Mouse (Mus musculus): ENCODE measurements around the gene Olfr818. TPM values are rescaled to one million over a fixed set of nuclear protein-coding genes. Genes with fewer than 3 reads are reported as not detected.
"Not testable (repeated sequence)": the region's sequence is repeated elsewhere in the genome, so short reads cannot be mapped to it uniquely, and the experiment has no call there.

The Olfr818 gene
- polyA plus RNA-seq (2016; fragmentation: Nextera tagmentation; extraction: Ambion mirVana): not detected in 2 replicates

GRCm38 (mm10) chr10:129949000-129949399, at the start of gene Olfr818:
Olfr818 (minus strand) TSS chr10:129949100.
- no peak within 1 kb of the TSS for H3K27ac ChIP-seq
- H3K4me2 ChIP-seq: no peak within 1 kb of the TSS
- H3K4me3 ChIP-seq (replicated peaks): no peak within 1 kb of the TSS
- H3K9me3 ChIP-seq: no peaks in the 10 kb centered on the region
- no peaks in the 10 kb centered on the region for H3K4me1 ChIP-seq
- no peak within 1 kb of the TSS for H3K9ac ChIP-seq
- H3K36me3 ChIP-seq (replicated peaks): no peaks in the 10 kb centered on the region
- no peak for ATAC-seq (ENCODE audit: low FRiP score)
- no peaks in the 10 kb centered on the region for H3K27me3 ChIP-seq
- WGBS: 89% methylated on average over 2 of the region's 2 CpGs

- not testable (repeated sequence) for H3K9ac ChIP-seq; H3K9me3 ChIP-seq; H3K36me3 ChIP-seq (replicated peaks); H3K4me2 ChIP-seq; H3K27me3 ChIP-seq; H3K27ac ChIP-seq; H3K4me3 ChIP-seq (replicated peaks); H3K4me1 ChIP-seq; ATAC-seq (ENCODE audit: low FRiP score)
- no CpG with 5 or more reads among the region's 1 CpGs for WGBS
These were observed 36.1 kb upstream of the Olfr818 start, which contains the start of gene Gm10310 for GRCm38 (mm10) chr10:129984962-129985361. Gm10310 (minus strand) TSS chr10:129985062.

GRCm38 (mm10) chr10:129981867-129982266, 33.0 kb upstream of the Olfr818 start:
- not testable (repeated sequence) for H3K4me3 ChIP-seq (replicated peaks); H3K9ac ChIP-seq; H3K36me3 ChIP-seq (replicated peaks); H3K27me3 ChIP-seq; H3K4me2 ChIP-seq; H3K4me1 ChIP-seq; H3K9me3 ChIP-seq; H3K27ac ChIP-seq
- WGBS: no CpG with 5 or more reads among the region's 3 CpGs
- peak; percentile 57; the same call in 1 of the 2 replicates for ATAC-seq (ENCODE audit: low FRiP score)

GRCm38 (mm10) chr10:129976040-129976439, 27.1 kb upstream of the Olfr818 start, which contains the start of gene Olfr247:
Olfr247 (minus strand) TSS chr10:129976140.
- H3K4me2 ChIP-seq; H3K27ac ChIP-seq; H3K36me3 ChIP-seq (replicated peaks); H3K27me3 ChIP-seq; H3K9me3 ChIP-seq; H3K4me3 ChIP-seq (replicated peaks); H3K4me1 ChIP-seq; H3K9ac ChIP-seq; ATAC-seq (ENCODE audit: low FRiP score): not testable (repeated sequence)
- WGBS: no CpG with 5 or more reads among the region's 2 CpGs

- H3K4me1 ChIP-seq; H3K4me2 ChIP-seq; H3K36me3 ChIP-seq (replicated peaks); H3K27ac ChIP-seq; H3K4me3 ChIP-seq (replicated peaks); H3K9me3 ChIP-seq; H3K9ac ChIP-seq; H3K27me3 ChIP-seq: not testable (repeated sequence)
- 0 out of 2 replicates have a peak, but pooled peaks have one; percentile 46 for ATAC-seq (ENCODE audit: low FRiP score)
- no CpG with 5 or more reads among the region's 3 CpGs for WGBS
These were observed 24.1 kb upstream of the Olfr818 start for GRCm38 (mm10) chr10:129972994-129973393.

GRCm38 (mm10) chr10:129967166-129967565, 18.3 kb upstream of the Olfr818 start, which contains the start of gene Olfr819:
Olfr819 (minus strand) TSS chr10:129967266.
- H3K4me3 ChIP-seq (replicated peaks); H3K9me3 ChIP-seq; H3K4me2 ChIP-seq; H3K36me3 ChIP-seq (replicated peaks); ATAC-seq (ENCODE audit: low FRiP score); H3K27ac ChIP-seq; H3K9ac ChIP-seq; H3K27me3 ChIP-seq; H3K4me1 ChIP-seq: not testable (repeated sequence)
- WGBS: 86% methylated on average over 2 of the region's 2 CpGs

GRCm38 (mm10) chr10:129966232-129966631, 17.3 kb upstream of the Olfr818 start:
- H3K4me3 ChIP-seq (replicated peaks); H3K27me3 ChIP-seq; H3K9me3 ChIP-seq; ATAC-seq (ENCODE audit: low FRiP score); H3K4me2 ChIP-seq; H3K4me1 ChIP-seq; H3K9ac ChIP-seq; H3K36me3 ChIP-seq (replicated peaks); H3K27ac ChIP-seq: not testable (repeated sequence)
- WGBS: 93% methylated on average over 2 of the region's 3 CpGs

GRCm38 (mm10) chr10:129915497-129915896, 33.4 kb downstream of the Olfr818 start, which contains the start of gene Olfr816:
Olfr816 (minus strand) TSS chr10:129915597.
- 64% methylated on average over 1 of the region's 1 CpGs for WGBS
- no peaks in the 10 kb centered on the region for H3K9me3 ChIP-seq
- H3K4me2 ChIP-seq: no peak within 1 kb of the TSS
- H3K27ac ChIP-seq: no peak within 1 kb of the TSS
- no peaks in the 10 kb centered on the region for H3K27me3 ChIP-seq
- no peaks in the 10 kb centered on the region for H3K4me1 ChIP-seq
- ATAC-seq (ENCODE audit: low FRiP score): no peak
- no peak within 1 kb of the TSS for H3K9ac ChIP-seq
- no peaks in the 10 kb centered on the region for H3K36me3 ChIP-seq (replicated peaks)
- no peak within 1 kb of the TSS for H3K4me3 ChIP-seq (replicated peaks)

GRCm38 (mm10) chr10:129905767-129906166, 43.1 kb downstream of the Olfr818 start, which contains the start of gene Olfr815:
Olfr815 (minus strand) TSS chr10:129905867.
- H3K27me3 ChIP-seq; H3K4me1 ChIP-seq; H3K27ac ChIP-seq; H3K9ac ChIP-seq; H3K36me3 ChIP-seq (replicated peaks); H3K4me2 ChIP-seq; H3K9me3 ChIP-seq; ATAC-seq (ENCODE audit: low FRiP score); H3K4me3 ChIP-seq (replicated peaks): not testable (repeated sequence)
- 61% methylated on average over 1 of the region's 1 CpGs for WGBS

Other genes starting within 250 kb of the Olfr818 start
- not detected in 2 replicates for gene Olfr804, start 245.9 kb downstream of the Olfr818 start, polyA plus RNA-seq (2016; fragmentation: Nextera tagmentation; extraction: Ambion mirVana)
- gene Olfr805, start 219.7 kb downstream of the Olfr818 start, polyA plus RNA-seq (2016; fragmentation: Nextera tagmentation; extraction: Ambion mirVana): not detected in 2 replicates
- not detected in 2 replicates for gene Olfr806, start 207.2 kb downstream of the Olfr818 start, polyA plus RNA-seq (2016; fragmentation: Nextera tagmentation; extraction: Ambion mirVana)
- gene Olfr807, start 191.3 kb downstream of the Olfr818 start, polyA plus RNA-seq (2016; fragmentation: Nextera tagmentation; extraction: Ambion mirVana): not detected in 2 replicates
- 0.06 TPM in 1 of 2 replicates, not detected in the other for gene Olfr808, start 183.6 kb downstream of the Olfr818 start, polyA plus RNA-seq (2016; fragmentation: Nextera tagmentation; extraction: Ambion mirVana)
- gene Olfr809, start 174.5 kb downstream of the Olfr818 start, polyA plus RNA-seq (2016; fragmentation: Nextera tagmentation; extraction: Ambion mirVana): not detected in 2 replicates
- not detected in 2 replicates for gene Olfr810, start 154.2 kb downstream of the Olfr818 start, polyA plus RNA-seq (2016; fragmentation: Nextera tagmentation; extraction: Ambion mirVana)
- not detected in 2 replicates for gene Olfr811, start 144.7 kb downstream of the Olfr818 start, polyA plus RNA-seq (2016; fragmentation: Nextera tagmentation; extraction: Ambion mirVana)
- not detected in 2 replicates for gene Olfr812, start 103.0 kb downstream of the Olfr818 start, polyA plus RNA-seq (2016; fragmentation: Nextera tagmentation; extraction: Ambion mirVana)
- not detected in 2 replicates for gene Olfr813, start 93.7 kb downstream of the Olfr818 start, polyA plus RNA-seq (2016; fragmentation: Nextera tagmentation; extraction: Ambion mirVana)
- gene Olfr814, start 69.2 kb downstream of the Olfr818 start, polyA plus RNA-seq (2016; fragmentation: Nextera tagmentation; extraction: Ambion mirVana): not detected in 2 replicates
- gene Olfr815, start 43.2 kb downstream of the Olfr818 start, polyA plus RNA-seq (2016; fragmentation: Nextera tagmentation; extraction: Ambion mirVana): not detected in 2 replicates
- not detected in 2 replicates for gene Olfr816, start 33.5 kb downstream of the Olfr818 start, polyA plus RNA-seq (2016; fragmentation: Nextera tagmentation; extraction: Ambion mirVana)
- gene Olfr819, start 18.2 kb upstream of the Olfr818 start, polyA plus RNA-seq (2016; fragmentation: Nextera tagmentation; extraction: Ambion mirVana): not detected in 2 replicates
- not detected in 2 replicates for gene Olfr247, start 27.0 kb upstream of the Olfr818 start, polyA plus RNA-seq (2016; fragmentation: Nextera tagmentation; extraction: Ambion mirVana)
- not detected in 2 replicates for gene Gm10310, start 36.0 kb upstream of the Olfr818 start, polyA plus RNA-seq (2016; fragmentation: Nextera tagmentation; extraction: Ambion mirVana)
- not detected in 2 replicates for gene Olfr820, start 63.5 kb upstream of the Olfr818 start, polyA plus RNA-seq (2016; fragmentation: Nextera tagmentation; extraction: Ambion mirVana)
- gene Olfr821, start 81.2 kb upstream of the Olfr818 start, polyA plus RNA-seq (2016; fragmentation: Nextera tagmentation; extraction: Ambion mirVana): not detected in 2 replicates
- not detected in 2 replicates for gene Olfr822, start 122.1 kb upstream of the Olfr818 start, polyA plus RNA-seq (2016; fragmentation: Nextera tagmentation; extraction: Ambion mirVana)
- gene Olfr823, start 166.3 kb upstream of the Olfr818 start, polyA plus RNA-seq (2016; fragmentation: Nextera tagmentation; extraction: Ambion mirVana): not detected in 2 replicates
- gene Olfr824, start 180.9 kb upstream of the Olfr818 start, polyA plus RNA-seq (2016; fragmentation: Nextera tagmentation; extraction: Ambion mirVana): not detected in 2 replicates
- gene Olfr825, start 217.7 kb upstream of the Olfr818 start, polyA plus RNA-seq (2016; fragmentation: Nextera tagmentation; extraction: Ambion mirVana): not detected in 2 replicates
- not detected in 2 replicates for gene Olfr826, start 235.1 kb upstream of the Olfr818 start, polyA plus RNA-seq (2016; fragmentation: Nextera tagmentation; extraction: Ambion mirVana)